Mouse (Mus musculus) thymus, postnatal 10 days (tissue): ENCODE measurements around the gene Dclre1c.
"Not testable (repeated sequence)": the region's sequence is repeated elsewhere in the genome, so short reads cannot be mapped to it uniquely, and the experiment has no call there.

Experiments
- DNase-seq, 2 experiments: peaks; one replicate each; pipeline ENCODE4 v3.0.0; 2021; ENCODE audit warnings: low spot score in 2 of 2

The Dclre1c gene

DNA sequence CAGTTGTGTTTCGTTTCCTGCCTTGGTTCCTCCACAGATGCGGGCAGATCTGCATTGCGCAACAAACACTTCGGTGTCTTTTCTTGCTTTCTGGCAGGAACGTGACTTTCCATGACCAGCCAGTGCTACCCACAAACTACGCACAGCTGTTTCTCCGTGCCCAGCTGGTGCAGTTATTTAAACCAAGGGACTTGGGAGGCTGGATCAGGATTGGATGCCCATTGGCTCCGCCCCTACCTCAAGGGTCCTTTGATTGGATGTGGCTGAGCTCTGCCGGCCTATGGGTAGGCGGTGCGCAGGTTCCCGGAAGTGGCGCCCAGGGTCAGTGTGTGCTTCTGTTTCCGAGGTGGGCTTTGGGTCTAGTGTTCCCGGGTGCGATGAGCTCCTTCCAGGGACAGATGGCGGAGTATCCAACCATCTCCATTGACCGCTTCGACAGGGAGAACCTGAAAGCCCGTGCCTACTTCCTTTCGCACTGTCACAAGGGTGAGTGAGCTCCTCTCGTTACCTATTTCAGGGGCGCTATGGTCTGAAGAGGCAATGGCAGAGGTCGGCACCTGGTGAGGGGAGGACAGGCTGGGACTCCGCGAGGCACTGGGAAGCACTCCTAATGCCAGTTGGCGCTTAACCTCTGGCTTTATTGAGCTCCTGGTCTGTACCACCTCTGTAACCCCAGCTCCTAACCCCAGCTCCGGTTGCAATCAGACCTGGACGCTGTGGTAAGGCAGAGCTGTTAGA is at the start of gene Dclre1c:
Gene Dclre1c (plus strand): TSS at position 291 of the 738 bp plus-strand sequence.
- DNase-seq = peak; percentile 90 to 96

DNA sequence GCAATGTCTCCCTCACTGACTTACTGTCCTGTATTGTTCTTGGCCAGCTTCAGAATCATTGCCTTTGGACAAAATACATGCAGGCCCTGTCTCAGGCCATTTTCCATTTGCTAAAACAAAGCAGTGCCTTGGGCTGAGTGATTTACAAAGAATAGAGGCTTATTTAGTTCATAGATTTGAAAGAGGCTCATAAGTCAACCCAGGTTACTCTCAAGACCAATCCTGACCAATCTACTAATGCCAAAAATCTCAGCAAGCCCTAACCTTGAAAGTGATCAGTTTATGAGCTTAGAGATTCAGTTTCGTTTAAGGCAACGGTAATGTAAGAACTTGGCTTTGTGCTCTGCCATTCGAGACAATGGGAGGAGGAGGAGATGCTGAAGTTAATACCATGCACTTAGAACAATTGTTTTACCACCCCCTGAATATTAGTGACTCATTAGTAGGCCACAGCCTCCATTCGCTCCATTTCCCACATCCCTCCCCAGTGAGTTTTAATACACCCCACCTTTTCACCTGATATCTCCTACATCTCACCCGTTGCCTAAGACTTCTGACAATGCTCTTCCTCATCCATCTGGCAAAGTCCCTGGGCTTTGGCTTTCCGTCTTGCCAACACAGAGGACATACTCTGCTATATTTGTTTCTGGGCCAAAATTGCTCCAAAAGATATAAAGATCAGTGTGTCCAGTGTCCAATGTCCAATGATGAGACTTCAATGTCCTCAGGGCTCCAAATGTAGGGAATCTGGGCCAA is 36.6 kb upstream of the Dclre1c start:
- DNase-seq = no peak

DNA sequence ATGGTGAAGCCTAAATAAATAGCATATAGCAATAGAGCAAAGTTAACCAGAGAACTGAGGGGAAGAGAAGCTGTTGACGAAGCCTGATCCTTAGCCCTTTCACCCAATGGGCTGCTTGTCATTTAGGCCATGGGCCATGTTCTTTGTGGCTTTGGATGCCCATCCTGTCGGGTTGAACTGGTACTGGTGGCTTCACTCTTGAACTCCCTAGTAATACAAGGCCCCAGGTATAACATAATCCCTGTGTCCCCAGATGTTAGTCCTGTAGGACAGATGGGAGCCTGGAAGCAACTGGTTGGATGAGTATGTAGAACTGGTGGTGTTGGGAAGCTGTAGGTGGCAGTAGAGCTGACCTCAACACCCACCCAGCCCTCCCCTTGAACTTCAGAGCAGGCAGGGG is 32.0 kb upstream of the Dclre1c start:
- no peak for DNase-seq

DNA sequence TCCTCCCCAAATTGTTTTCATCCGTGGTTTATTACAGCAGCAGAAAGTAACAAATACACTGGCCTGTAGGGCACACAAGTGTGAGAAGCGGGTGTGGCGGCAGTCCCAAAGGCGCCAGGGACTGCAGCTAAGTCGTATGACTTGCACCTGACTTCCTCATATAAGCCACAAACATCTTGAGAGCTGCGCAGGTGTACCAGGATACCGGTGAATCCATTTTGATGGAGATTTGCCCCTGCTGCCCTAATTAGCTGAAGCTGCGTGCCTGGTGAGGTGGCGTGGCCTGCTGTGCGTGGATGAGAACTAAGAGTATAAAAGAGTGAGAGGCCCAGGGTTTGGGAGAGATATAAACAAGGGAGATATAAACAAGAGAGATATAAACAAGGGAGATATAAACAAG is 26.8 kb upstream of the Dclre1c start, which contains the start of gene Olah:
Gene Olah (minus strand): TSS at position 101 of the 400 bp plus-strand sequence.
- DNase-seq = not testable (repeated sequence)

DNA sequence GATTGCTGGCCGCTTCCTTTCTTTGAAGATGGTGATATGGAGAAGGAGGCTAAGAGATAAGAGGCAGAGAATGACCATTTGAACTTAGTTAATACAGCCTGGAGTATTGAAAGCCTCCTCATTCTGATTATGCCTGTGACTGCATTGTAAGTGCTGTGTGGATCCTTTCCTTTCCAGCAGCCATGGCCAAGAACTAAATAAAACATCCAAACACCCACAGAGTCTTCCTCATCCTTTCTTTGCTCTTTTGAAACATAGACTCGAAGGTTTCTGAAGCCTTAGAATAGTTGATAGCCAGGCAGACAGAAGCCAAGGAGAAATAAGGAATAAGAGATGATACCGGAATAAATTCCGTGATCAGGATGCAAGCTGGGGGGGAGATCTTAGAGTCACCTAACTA is 17.9 kb upstream of the Dclre1c start:
- no peak for DNase-seq

DNA sequence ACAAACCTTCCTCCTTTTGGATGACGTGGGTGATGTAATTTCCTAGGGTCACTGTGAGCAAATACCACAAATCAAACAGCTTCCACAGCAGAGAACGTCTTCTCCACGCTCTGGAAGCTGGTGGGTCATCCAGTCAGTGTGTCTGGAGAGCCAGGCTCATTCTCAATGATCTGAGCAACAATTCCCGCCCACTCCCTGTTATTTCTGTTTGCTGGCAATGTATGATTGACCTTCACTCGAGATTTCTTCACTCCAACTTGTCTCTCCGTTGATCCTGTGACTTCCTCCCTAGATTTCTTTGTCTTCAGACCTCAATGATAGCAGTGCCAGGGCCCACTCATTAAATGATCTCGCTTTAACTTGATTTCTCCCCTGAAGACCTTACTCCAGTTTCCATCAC is 16.2 kb upstream of the Dclre1c start:
- no peak for DNase-seq

DNA sequence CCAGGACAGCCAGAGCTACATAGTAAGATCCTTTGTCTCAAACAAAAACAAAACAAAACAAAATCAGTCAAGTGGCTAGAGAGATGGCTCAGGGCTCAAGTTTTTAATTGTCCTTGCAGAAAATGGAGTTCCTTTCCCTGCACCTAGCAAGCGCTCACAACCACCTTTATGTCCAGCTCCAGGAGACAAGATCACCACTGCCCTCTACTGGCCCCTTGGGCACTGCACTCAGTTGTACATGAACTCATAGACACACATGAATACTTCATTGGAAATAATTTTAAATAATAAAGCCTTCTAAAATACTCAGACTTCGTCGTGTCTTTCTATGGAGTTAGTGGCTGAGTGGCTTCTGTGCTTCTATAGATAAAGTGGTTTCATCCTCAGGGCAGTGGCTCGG is 9.7 kb upstream of the Dclre1c start:
- peak; percentile 34 to 72 for DNase-seq

DNA sequence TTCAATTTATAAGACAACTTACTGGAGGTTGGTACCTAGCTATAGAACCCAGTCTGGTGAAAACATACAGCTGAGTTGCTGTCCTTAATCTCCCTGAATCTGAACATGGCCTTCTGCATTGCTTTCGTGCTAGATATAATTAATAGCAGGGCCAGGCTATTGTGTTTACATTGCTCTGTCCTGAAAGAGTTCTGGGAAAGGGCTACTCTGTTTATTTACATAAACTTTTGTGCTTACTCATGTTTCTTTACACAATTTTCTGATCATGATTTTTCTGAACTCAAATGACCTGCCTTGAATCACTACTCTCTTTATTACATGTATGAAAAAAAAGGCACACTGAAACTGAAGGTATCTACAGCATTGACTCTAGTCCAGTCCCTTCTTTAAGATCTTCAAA is 8.3 kb upstream of the Dclre1c start:
- no peak for DNase-seq

DNA sequence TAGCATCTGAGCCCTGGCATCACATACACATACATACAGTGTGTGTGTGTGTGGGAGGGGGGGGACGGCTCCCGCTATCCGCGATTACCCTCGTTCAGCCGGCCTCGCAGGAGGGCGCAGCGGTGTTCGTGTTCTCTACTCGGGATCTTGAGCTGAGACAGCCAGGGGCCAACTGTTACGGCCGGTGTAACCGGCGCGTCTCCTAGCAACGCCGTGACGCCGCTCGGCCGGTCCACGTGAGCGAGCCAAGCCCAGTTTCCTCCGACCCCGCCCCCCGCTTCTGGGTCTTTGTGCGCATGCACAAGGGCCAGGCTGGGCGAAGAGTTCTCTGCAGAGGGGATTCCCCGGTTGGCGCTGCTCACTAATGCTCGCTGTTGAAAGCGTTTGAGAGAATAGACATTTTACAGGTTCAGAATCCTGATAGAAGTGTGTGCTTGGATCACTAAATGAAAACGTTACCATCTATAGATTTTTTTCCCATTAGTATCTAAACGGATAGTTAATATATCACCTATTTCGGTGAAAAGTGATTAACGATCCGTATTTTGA is 5.0 kb upstream of the Dclre1c start:
- DNase-seq = peak; percentile 75 to 80

DNA sequence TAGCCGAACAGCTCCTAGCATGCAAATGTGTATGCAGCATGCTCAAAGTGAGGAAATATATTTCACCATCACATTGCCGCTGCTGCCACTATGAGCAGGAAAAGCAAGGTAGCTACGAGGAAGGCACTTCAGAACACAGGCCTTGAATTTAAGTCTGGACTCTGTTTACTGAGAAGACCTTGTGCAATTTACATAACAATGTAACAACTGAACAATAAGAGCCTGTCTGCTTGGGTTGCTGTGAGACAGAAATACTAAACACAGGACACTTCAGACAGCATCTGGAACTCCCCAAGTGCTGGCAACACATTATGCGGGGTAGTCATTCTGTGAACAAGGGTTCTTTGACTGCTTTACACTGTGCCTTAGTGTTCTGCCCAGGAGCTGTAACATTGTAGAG is 3.8 kb upstream of the Dclre1c start:
- no peak for DNase-seq

DNA sequence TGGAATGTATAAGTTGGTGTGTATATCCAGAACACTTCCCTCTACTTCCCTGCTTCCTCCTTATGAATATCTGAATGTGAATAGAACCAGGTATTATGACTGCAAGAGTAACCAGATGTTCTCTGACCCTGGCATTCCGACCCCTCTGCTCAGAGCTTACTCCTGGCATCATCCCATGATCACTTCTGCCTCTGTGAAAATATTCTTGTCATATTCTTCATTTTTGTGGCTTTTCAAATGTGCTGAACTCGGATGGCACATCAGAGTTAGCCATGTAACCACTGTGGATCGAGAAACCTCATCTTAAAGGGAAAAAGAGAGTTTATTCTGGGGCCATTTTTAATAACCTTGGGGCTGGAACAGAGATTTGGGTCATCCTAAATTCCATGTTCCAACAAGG is 1.4 kb upstream of the Dclre1c start, which contains the start of gene Meig1:
Gene Meig1 (minus strand): TSS at position 101 of the 400 bp plus-strand sequence.
- no peak for DNase-seq

DNA sequence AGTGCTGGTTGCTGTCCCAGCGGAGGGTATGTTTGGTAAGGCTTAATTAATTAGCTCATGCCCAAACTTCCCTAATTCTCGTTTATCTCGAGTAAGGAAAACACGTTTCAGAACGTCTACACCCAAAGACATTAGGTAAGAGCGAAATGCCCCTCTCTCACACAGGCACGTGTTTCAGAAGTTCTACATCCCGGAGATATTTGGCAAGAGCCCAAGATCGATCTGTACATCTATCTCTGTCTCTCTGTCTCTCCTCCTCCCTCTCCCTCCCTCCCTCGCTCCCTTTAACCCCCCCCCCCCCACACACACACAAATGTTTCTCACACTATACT is 614 bp downstream of the Dclre1c start:
- DNase-seq = no peak

DNA sequence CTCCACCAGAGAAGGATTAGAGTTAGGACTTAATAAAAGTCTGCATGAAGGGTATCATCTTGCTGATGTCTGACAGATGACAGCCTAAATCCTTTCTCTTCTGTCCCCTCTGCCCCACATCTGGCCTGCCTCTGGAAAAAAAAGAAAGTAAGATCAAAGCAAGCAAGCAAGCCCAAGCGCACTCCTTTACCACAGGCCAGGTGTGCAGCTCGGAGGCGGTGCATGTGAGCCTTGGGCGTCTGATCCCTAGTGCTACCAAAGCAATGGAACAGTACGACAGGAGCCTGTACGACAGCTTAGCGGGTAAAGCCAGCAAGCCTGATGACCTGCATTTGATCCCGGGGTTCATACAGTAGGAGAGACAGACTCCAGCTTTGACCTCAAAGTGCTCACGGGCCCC is 7.0 kb downstream of the Dclre1c start:
- peak; percentile 65 to 77 for DNase-seq

DNA sequence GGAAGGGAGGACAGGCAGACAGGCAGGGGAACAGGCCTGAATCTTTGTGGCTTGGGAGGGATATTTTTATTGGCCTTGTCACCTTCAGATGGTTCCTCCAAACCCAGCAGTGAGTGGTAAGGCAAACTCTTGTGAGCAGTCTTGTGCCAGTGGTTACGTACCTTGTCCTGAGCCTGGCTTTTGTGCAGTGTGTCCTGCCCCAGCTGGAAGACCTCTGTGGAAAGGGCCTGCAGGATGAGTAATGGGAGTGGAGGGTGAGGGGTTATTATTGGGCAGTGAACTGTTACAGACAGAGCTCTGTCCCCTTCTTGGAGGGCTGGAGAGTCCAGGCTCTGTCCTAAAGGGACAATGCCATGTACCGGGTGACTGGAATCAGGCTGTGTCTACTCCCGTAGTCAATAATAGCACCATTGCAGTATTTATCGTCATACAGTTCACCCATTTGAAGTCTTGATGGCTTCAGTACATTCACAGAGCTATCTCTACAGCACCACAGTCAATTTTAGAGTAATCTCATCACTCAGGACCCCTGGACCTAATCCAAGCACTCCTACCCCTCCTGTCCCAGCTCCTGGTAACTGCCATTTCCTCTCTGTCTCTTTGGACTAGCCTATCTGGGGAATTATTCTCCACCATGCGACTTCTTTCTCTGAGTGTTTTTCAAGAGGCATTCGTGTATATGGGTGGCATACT is 11.6 kb downstream of the Dclre1c start:
- DNase-seq = no peak

DNA sequence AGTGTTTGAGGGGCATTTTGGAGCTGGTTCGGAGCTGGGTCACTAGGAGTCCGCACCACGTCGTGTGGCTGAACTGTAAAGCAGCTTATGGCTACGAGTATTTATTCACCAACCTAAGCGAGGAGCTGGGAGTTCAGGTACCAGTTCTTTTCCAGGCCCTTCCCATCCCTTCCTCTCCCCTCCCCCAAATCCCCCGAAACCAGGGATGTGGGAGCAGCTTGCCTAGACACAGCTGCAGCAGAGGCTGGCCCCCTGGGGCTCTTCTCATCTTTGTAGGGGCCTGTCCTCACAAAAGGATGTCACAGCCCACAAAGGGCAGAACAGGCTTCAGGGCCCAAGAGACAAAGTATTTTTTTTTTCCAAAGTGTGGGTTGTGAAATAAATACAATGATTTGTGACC is 14.0 kb downstream of the Dclre1c start:
- no peak for DNase-seq

DNA sequence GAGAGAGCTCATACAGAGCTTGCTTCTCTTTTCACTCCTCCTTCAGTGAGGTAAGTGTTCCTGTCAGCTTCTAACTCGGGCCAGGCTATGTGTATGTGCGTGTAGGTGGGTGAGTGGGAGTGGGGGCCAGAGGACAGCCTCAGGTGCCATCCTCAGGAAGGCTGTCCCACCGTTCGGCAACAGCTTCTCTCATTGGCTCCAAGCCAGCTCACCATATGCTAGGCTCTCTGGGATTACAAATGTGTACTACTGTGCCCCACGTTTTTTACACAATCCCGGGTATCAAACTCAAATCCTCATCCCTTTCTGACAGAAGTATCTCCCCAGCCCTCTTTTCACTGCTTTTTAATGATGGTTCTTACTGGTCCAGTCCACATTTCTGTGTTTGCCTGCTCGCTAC is 20.3 kb downstream of the Dclre1c start:
- no peak for DNase-seq

DNA sequence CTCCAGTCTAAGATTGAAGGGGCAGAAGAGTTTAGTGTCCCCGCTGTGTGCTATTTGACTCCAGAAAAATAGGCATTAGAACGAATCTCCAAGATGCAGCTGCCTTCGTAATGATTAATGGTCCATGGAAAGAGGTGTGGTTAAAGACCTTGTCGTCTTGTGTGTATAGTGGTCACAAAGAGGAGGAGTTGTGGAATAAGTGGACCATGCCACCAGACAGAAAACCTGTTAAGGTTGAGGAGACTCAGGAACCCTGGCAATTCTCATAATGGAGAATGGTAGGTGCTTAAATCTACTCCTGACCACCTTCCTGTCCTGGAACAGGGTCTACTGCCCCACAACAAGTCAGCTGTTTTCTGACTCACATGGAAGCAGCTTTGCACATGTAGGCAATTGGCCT is 22.1 kb downstream of the Dclre1c start:
- DNase-seq = no peak

DNA sequence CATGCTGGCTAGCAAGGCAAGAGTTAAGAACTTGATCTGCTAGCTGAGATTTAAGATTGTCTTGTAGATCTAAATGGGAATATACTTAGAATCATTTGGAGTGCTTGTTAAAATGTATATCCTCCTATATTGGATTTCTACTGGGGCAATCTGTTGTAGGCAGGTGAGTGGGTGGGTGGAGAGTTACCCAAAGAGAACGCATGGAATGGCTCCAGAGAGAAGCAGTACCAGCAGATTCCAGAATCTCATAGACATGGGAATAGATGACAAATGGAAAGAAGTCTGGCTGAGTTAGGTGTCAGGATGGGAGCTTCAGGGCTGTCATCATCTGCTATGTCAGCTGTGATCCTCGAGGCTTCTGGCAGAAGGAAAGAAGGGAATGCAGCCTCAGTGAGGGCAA is 25.5 kb downstream of the Dclre1c start:
- DNase-seq = no peak

DNA sequence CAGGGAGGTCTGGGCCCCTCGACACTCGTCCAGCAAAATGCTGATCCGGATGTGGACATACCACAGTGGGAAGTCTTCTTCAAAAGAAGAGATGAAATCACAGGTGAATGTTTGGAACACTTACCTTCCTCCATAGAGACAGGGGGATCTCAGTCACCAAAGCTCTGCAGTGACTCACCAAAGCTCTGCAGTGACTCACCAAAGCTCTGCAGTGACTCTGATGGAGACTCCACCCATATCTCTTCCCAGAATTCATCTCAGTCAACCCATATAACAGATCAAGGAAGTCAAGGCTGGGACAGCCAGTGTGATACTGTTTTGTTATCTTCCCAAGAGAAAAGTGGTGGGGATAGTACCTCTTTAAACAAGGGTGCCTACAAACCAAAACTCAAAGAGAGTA is 29.2 kb downstream of the Dclre1c start:
- DNase-seq = no peak

DNA sequence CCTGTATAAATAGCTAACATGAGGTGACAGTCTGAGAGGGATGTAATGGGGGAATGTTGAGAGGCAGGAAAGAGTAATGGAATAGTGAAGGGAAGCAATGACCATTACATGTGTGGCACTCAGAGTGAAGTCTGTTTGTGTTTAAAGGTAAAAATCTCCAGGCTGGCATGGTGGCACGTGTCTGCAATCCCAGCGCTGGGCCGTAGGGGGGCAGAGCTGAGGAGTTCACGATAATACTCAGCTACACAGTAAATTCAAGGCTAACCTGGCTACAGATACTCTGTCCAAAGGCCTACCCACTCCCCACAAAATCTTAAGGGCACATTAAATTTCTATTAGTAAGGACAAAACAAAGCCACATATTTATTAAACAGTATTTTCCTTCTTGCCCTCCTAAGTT is 32.7 kb downstream of the Dclre1c start:
- no peak for DNase-seq

DNA sequence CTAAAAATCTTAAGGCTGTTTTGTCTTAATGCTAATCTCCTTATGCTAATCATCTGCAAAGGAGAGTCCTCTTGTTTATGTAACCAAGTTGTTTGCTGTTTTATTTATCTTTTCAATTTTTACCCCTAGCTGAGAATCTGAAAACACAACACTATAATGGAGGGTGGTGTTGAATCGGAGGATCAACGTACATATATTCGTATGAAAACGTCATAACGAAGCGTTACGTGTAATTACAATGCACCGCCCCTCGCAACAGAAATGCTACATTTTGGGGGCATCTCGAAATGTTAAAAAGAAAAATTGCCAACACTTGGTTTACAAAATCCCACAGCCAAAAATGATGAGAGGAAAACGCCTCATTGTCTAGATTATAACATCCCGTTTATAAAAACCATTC is 50.0 kb downstream of the Dclre1c start:
- DNase-seq = no peak

DNA sequence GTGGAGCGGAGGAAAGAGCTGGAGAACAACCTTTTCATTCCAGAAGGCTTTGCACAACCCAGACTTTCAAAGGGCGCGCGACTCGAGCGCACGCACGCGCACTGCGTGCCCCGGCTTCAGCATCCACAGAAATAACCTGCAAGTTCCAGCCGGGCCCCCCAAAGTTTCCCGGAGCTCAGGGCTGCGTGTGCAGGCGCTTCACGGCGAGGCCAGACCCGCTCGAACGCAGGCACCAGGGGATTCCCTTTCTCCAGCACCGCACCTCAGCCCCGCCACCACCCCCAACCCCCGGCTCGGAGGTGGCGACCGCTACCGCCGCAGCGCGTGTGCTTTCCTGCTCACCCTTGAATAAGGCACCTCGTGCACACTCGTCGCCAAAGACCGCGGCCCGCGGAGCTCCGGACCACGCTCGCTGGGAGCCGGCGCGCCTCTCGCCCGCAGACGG is 50.5 kb downstream of the Dclre1c start:
- peak; percentile 45 to 47 for DNase-seq
